Mouse (Mus musculus) urinary bladder, adult 2 months (tissue): ENCODE results near the gene Chchd4. TPM values are rescaled to one million over a fixed set of nuclear protein-coding genes. Genes with fewer than 3 reads are reported as not detected.
"Not testable (repeated sequence)": the region's sequence is repeated elsewhere in the genome, so short reads cannot be mapped to it uniquely, and the experiment has no call there.

Experiments
- DNase-seq: peaks from one replicate; pipeline ENCODE4 v3.0.0; 2022; ENCODE audit warnings: low spot score
- polyA plus RNA-seq: library from polyadenylated mRNA; depleted of rRNA; stranded (reverse); fragments of >200 nt; gene quantifications from 2 replicates; pipeline ENCODE4 v1.2.3, GENCODE M21; 2012

Chchd4 gene
- polyA plus RNA-seq, 1 experiment = 7.6 TPM

DNA sequence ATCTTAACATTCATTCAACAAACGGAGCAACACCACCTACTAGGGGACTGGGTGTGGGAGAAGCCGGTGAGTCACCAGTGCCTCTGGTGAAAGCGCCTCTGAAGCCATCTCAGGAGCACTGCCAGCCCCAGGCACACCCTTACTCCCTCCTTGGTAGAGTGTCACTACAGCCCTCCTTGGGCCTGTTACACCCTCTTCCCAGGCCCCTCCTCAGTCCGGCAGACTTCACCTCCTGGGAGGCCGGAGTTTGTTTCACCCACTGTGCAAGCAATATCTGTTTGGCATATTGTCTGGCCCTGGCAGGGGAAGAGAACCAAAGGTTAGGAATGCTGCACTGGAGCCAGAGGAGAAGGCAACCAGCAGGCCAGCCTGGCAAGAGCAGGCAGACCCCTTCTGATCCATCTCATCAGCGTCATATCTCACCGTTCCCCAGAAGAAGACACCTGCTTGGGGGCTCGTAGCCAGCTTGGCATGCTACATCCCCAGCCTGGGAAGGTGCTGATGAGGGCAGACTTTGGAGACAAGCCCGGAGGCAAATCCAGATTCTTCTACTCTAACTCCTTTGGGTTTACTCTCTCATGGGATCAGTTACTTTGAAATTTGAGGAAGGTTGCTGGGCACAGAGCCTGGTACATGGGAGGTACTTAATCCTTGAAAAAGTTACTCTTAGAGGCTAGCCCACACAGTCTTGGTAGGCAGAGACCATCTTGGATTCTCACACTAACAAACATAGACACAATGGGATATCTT lies 1.3 kb upstream of the Chchd4 start:
- DNase-seq = no peak

GRCm38 (mm10) chr6:91473805-91474440 lies 577 bp upstream of the Chchd4 start:
- DNase-seq = no peak

DNA sequence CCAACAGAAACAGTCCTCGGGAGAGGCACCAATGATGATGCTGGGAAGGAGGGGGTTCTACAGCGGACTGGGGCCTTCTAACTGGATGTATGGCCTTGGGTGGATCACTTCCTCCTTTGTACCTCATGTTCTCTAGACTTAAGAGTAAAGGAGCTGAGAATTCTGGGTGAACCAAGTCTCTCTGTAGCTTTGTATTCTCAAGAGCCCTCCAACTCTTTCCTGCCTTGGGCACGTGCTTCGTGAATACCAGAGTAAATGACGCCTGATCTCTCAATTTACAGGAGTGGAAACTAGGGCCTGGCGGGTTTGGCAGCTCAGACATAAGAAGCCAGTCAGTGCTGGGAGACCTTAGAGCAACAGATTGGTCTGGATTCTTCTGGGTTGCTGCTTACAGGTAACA lies 1.0 kb downstream of the Chchd4 start:
- DNase-seq = no peak

GRCm38 (mm10) chr6:91471427-91471826 lies 1.9 kb downstream of the Chchd4 start:
- not testable (repeated sequence) for DNase-seq

GRCm38 (mm10) chr6:91470712-91471111 lies 2.6 kb downstream of the Chchd4 start:
- DNase-seq = no peak

DNA sequence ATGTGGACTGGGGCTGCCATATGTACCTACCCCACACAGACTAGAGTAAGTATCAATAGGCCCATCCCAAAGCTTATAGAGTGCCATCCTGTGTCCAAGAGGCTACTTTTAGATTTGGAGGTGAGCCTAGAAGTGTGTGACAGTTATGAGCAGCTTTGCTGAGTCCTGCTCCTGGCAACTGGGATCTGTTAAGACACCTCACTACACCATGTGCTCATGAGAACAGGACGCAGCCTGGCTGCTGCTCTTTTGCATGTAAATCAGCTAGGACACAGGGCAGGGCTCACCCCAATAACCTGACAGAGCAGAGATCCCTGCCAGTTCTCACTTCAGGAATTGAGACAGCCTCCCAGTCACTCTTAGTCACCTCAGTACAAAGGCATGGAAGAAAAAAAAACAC lies 6.2 kb downstream of the Chchd4 start:
- no peak for DNase-seq

DNA sequence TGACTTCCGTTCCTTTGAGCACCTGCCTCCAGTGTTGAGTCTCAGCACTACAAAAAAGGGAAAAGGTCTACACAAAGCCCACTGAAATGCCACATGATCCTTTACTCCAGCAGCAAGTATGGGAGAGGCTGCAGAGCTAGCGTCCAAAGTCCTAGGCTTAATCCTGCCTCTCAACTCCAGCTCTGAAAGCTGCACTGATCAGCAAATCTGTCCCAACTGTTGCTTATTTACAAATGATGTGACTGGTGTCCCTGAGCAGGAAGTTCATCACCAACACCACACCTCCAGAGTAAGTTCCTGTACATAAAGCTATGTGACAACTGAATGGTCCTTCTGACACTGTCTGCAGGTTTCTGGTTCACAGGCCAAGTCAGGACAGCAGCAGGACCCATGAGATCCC lies 7.6 kb downstream of the Chchd4 start:
- no peak for DNase-seq

DNA sequence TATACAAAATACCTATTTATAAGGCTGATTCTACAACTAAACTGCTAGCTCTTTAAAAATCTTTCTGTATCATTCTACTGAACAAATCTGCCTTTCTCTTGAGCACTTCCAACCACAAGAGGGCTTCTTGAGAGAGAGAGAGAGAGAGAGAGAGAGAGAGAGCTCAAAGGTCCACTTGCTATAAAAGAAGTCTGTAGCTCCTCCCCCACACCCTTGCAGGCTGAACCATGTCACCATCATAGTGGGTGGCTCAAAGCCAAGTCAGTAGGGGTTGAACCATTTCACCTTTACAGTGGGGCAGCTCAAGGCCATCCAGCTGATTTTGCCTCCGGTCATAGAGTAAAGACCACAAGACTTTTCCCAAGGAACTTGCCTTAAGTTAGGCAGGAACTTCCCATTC lies 13.9 kb downstream of the Chchd4 start:
- DNase-seq = no peak

DNA sequence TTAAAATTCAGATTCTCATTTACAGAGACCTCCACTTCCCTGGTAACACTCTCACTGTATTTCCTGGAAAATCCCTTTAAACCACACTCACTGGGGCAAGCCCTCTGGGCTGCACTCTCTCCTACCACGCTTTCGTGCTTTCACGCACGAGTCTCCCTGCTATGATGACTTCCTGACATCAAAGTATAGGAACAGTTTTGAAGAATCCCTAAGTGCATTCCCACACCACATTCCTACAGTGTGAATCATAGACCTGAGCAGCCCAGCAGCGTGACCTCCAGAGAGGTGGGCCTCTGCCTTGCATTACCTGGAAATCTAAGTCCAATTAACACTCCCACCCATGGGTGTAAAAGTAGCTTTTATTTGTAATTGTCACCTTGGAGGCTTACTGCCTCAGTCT lies 18.8 kb downstream of the Chchd4 start:
- DNase-seq = no peak

GRCm38 (mm10) chr6:91452056-91452455 lies 21.3 kb downstream of the Chchd4 start:
- DNase-seq = no peak

GRCm38 (mm10) chr6:91449472-91450225 lies 23.7 kb downstream of the Chchd4 start:
- DNase-seq = no peak

- DNase-seq = no peak
These were observed 28.0 kb downstream of the Chchd4 start for GRCm38 (mm10) chr6:91445316-91445715.

DNA sequence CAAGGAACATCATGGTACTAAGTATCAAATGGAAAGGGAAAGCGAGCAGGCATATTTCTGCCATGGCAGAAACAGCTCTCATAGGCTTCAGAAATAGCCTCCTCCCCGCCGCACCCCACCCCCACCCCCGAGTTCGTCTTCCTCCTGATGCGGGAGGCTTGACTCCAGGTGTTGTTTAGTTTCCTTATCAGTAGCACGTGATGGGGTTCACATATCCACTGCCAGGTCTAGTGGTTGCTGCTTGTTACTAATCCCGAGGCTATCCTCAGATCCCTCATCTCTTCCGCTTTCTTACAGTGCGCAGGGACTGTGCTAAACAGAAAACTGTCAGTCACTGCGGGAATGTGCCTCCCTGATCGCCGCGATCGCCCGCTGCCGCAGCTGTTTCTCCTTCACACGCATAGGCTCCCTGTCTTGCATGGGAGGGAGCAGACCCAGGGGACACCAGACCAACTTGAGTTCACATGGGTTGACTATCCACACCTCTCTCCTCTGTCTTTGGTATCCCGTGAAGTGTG lies 32.1 kb downstream of the Chchd4 start:
- DNase-seq = no peak

DNA sequence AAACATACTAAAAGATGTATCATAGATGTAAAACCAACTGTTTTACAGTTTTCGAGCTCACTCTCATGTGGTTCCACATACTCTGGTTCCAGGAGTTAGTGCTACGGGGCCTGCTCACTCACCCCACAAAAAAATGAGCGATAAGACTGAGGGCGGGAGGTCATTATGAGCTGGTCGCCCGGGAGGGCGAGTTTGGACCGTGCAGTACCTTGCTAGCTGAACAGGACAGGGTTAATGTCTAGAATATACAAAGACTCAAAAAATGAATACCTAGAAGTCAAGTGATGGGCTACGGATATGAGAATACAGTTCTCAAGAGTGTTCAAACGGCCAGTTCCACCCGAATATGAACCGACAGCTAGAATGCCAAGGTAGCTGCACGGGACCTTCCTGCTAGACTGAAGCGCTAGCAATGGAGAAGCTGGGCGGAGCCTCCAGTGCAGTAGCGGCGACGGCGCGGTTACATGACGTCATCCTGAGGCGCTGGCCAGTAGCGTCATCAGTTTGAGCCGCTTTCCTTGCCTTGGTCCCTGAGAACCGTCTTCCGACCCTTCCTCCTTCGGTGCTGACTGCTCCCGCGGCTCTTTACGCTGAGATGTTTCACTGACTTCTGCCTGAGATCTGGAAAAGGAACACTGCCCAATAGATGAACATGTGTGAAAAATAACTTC lies 32.7 kb downstream of the Chchd4 start:
- peak; percentile 86 for DNase-seq

GRCm38 (mm10) chr6:91424151-91424550 lies 49.2 kb downstream of the Chchd4 start:
- DNase-seq = no peak

DNA sequence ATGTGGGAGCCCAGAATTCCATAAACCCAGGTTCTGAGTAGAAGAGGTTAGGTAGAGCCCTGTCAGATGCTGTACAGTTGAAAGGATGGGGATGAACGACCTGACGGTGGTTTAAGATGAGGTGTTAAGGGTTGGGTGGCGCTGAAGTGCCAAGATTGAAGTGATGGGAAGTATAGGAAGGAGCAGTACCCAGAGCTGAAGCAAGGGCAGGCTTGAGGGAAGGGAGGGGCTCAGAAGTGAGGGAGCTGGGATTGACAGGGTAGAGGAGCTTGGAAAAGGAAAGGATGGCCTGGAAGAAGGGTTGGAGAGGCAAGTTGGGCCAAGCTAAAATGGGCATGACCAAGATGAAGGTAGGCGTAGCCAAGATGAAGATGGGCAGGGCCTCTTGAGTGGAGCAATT lies 51.7 kb downstream of the Chchd4 start:
- DNase-seq = no peak

DNA sequence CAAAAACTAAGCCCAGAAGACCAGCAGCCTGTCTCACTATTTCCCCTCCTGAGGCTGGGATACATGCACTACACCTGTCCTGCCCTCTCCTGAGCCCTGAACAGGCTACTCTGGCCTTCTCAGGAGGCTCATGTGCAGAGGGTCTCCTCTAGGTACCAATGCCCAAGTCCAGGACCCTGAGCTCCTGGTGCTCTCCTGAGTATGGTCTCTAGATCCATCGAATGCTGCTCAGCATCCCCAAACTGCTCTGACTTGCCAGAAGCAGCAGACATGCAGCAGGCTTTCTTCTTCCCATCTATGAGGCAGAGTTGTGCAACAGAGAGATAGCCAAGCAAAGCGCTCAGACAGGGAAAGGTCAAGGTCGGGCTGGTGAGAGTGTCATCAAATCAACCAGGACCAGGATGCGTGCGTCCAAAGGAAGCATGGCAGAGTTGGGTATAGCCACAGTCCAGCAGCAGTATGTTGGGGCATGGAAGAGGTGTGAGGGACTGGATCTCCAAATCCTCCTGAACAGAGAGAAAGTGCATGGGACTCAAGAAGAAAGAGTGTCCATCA lies 56.0 kb downstream of the Chchd4 start:
- no peak for DNase-seq

GRCm38 (mm10) chr6:91416146-91416545 lies 57.2 kb downstream of the Chchd4 start:
- no peak for DNase-seq

DNA sequence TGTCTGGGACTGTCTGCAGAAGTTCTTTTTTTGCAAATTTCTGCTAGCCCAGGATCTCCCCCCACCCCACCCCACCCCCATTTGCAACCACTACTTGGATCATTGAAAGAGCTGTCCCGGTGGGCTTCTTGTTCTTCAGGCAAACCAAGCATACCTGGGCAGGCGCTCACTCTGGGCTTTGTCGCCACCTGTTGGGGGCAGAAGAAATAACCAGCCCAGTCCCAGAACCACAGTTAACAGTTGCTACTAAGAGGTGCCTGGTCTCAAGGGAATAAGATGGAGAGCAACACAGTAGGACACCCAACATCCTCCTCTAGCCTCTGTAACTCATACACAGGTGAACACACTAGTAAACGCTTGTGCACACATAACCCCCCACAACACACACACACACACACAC lies 58.5 kb downstream of the Chchd4 start:
- no peak for DNase-seq
